Mouse (Mus musculus): ENCODE results near the gene Myom1.

The Myom1 gene

GRCm38 (mm10) chr17:71014911-71015310 lies 12.5 kb downstream of the Myom1 start:
- CTCF ChIA-PET: no interaction called here

DNA sequence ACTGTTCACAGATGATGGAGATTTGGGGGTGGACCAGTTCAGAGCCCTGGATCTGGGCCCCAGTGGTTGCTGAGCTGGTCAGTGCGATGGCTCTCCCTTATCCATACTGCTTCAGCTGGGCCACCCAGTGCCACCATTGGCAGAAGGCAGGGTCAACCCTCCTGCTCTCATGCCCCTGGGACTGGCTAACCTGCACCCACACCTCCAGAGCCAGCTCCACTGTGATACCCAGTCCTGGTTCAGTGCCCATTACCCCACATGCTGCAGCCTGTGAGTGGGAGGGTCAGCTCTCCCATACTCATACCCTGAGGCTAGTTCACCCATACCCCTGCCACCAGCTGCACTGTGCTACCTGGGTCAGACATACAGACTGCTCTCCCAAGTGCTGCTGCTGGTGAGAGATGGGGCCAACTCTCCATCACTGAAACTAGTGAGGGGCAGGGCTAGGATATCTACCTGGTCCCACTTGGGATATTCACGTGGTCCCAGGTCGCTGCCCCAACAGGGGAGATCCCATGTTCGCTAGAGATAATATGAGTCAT lies 15.1 kb downstream of the Myom1 start:
- CTCF ChIA-PET: no interaction called here

DNA sequence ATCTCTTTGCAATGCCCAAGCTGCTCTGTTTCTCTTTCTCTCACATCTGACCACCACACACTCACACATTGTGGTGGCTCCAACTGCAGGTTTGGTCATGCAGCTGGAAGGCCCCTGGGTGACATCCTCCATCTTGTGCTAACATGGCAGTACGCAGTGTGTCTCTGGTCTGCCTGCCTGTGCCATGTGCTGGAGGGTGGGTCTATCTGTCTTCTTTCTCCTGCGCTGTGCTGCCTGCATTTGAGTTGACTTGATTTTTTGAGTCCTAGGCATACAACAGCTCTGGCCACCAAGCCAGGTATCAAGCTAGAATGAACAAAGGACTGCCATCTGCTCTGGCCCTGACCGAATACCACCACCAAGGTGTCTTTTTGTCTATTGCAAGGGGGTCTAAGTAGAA lies 15.7 kb downstream of the Myom1 start:
- CTCF ChIA-PET: no interaction called here

DNA sequence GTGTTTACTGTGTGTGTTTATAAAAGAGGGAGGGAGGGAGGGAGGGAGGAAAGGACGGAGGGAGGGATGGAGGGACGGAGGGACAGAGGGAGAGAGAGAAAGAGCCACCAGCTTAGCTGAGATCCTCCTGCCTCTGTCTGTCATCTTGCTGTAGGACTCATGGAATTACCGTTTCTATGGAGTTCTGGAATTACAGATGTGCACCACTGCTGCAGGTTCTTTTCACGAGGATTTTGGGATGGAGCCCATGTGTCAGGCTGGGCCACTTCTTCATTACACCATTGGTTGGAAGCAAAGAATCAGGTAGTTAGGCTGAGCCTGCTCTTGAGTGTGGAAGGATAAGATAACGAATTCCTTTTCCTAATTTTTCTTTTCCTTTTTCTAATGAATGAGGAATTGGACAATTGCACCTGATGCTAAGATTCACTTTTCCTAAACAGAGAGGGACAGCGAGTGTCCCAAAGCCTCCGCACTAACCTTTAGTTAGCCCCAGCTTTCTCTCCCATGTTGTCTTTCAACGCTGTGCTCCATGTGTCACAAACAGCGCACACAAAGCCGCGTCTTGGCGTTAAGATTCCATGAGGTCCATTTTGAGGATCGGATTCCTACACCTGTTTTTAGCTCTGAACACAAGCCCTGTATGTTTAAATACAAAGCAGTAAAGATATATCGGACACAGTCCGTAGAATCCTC lies 16.3 kb downstream of the Myom1 start:
- CTCF ChIA-PET: no interaction called here

DNA sequence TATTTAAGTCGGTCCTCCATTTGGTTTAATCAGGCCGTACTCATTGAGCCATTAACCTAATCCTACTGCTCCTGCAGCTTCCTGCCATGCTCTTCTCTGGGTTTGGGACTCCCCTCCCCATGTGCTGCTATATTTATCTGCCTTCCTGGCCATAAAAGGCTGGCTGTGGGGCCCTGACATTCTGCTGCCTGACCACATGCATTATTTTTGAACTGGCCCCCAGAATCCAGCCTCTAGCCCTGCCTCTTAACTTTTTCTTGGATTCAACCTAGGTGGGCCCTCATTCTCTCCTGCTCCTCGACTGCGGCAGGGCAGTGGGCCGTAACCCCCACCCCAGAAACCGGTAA lies 16.8 kb downstream of the Myom1 start:
- CTCF ChIA-PET: no interaction called here

DNA sequence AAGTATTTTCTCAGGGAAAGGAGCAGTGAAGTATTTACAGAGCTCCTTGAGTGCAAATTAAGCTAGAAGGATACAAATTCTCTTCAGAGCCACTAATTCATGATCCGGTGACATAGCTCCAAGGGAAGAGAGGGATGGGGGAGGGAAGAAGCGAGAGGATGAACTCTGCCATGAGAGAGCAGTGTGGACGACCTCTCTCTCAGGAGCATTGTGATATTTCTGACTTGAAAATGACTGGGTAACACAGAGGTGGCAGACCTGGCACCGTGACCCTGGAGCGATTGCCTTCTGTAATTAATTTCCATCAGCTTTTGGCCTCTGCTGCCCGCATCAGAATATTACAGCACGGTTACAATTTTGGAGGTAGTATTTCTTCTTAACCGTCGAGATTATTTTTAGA lies 17.4 kb downstream of the Myom1 start:
- CTCF ChIA-PET: no interaction called here

DNA sequence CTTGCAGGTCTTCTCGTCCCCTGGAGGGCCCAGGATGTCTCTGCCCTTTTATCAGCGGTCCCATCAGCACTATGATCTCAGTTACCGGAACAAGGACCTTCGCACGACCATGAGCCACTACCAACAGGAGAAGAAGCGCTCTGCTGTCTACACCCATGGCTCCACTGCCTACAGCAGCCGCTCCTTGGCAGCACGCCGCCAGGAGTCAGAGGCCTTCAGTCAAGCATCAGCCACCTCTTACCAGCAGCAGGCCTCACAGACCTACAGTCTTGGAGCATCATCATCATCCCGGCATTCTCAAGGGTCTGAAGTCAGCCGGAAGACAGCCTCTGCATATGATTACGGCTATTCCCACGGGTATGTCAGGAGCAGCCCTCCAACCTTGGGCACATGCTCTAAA lies 20.4 kb downstream of the Myom1 start:
- CTCF ChIA-PET: no interaction called here

GRCm38 (mm10) chr17:71024071-71024470 lies 21.6 kb downstream of the Myom1 start:
- CTCF ChIA-PET: no interaction called here

GRCm38 (mm10) chr17:71025922-71026321 lies 23.5 kb downstream of the Myom1 start:
- CTCF ChIA-PET: no interaction called here

- CTCF ChIA-PET: no interaction called here
Measured at GRCm38 (mm10) chr17:71027186-71027585, 24.8 kb downstream of the Myom1 start.

DNA sequence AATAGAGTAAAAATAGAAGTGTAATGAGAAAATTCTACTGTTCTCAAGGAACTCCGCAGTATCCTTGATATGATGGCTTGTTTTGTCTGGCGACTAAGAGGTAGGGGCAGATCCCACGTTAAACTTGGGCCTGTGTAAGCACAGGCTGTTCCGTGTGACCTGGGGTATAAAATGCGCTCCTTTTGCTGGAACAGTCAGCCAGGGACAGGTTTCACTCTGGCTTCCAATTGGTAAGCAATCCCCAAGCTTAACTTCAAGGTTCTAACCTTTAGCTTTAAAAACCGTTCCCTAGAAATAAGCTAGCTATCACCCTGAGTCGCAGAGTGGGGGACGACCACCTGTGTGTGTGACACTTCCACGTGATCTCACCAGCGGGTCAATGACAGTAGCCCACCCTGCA lies 30.3 kb downstream of the Myom1 start:
- CTCF ChIA-PET: no interaction called here

DNA sequence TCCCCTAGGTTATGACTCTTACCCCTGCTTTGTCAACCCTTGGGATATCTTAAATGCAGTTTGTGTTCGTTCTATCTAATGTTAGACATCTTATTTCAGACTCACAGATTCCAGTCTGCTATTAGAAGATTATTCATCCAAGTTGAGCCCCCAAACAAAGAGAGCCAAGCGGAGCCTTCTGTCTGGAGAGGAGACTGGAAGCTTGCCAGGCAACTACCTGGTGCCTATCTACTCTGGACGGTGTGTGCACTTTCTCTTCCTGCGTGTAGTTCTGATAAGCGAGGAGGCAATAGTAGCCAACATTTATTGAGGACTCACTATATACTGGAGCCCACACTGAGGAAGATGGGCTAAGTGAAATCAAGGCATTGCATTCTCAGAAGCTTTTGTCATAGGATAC lies 32.0 kb downstream of the Myom1 start:
- CTCF ChIA-PET: interaction anchor here (0.7 kb wide), 1 partner anchor 230 kb away, joined by 8 read pairs; no protein-coding TSS in a partner anchor

GRCm38 (mm10) chr17:71037188-71037587 lies 34.8 kb downstream of the Myom1 start:
- CTCF ChIA-PET: no interaction called here

DNA sequence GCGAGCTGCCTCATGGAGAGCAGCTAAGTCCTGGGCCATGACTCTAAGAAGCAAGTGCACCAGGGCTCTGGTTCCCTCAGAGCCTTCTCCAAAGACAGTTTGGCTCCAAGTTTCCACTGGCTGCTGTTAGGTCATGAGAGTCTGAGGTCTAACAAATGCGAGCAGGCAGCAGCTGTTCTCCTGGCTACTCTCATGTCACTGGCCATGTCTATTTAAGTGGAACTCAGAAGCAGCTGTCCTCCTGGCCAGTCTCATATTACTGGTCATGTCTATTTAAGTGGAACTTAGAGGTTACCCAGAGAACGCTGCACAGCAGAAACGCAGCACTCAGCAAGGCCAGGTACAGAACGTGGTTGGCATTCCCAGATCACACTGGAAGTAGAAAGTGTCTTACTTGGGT lies 36.4 kb downstream of the Myom1 start:
- CTCF ChIA-PET: no interaction called here

GRCm38 (mm10) chr17:71039851-71040581 lies 37.6 kb downstream of the Myom1 start:
- CTCF ChIA-PET: interaction anchor here (0.6 kb wide), 1 partner anchor 61 kb away, joined by 13 read pairs; no protein-coding TSS in a partner anchor

DNA sequence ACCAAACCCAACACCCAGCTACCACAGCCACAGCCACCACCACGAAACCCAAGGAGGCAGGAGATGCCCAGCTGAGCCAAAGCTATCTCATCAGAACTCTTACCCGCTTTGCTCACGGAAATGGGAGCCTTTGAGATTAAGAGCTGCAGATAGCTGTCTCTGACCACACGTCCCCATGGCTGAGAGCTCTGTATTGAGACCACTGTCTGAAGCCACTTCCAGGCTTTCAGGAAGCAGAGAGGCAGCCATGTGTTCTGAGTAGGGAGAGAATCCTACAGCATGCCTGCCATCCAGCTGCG lies 38.1 kb downstream of the Myom1 start:
- CTCF ChIA-PET: interaction anchor here (0.6 kb wide), 2 partner anchors 60 to 1184 kb away, joined by 3 to 13 read pairs; no protein-coding TSS in a partner anchor

- CTCF ChIA-PET: no interaction called here
Measured at GRCm38 (mm10) chr17:71042645-71043044, 40.2 kb downstream of the Myom1 start.

DNA sequence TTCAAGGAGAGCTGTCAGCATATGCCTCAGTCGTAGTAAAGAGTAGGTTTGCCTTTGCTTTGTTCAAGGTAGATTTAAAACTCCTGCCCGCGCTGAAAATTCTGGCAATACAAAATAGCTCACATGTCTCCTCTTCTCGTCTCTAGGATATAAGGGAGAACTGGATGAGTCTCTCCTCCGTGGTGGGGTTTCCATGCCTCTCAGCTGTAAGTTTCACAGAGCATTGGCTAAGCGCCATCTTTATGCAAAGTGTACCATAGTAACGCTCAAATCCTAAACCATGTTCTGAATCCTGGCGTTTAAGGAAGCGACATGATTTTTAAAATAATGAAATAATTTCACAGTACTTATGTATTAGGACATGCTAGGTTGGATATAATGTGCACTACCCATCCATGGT lies 43.2 kb downstream of the Myom1 start:
- CTCF ChIA-PET: no interaction called here

GRCm38 (mm10) chr17:71046856-71047255 lies 44.4 kb downstream of the Myom1 start:
- CTCF ChIA-PET: no interaction called here

- CTCF ChIA-PET: no interaction called here
Measured at GRCm38 (mm10) chr17:71049292-71049691, 46.9 kb downstream of the Myom1 start.

DNA sequence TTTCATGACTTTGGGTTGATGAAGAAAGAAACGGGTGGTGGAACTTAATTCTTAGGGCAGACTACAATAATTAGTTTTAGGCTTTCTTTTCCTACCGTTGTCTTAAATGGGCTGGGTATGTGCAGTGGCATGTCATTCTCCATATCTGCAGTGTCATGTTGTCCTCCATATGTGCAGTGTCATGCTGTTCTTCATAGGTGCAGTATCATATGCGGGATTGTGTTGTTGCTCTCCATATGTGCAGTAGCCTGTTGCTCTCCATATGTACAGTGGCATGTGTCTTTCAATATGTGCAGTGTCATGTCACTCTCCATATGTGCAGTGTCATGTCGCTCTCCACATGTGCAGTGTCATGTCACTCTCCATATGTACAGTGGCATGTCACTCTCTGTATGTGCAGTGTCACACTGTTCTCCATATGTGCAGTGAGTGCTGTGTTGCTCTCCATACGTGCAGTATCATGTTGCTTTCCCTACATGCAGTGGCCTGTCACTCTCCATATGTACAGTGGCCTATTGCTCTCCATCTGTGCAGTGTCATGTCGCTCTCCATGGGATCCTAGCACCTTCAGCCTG lies 50.8 kb downstream of the Myom1 start:
- CTCF ChIA-PET: no interaction called here

DNA sequence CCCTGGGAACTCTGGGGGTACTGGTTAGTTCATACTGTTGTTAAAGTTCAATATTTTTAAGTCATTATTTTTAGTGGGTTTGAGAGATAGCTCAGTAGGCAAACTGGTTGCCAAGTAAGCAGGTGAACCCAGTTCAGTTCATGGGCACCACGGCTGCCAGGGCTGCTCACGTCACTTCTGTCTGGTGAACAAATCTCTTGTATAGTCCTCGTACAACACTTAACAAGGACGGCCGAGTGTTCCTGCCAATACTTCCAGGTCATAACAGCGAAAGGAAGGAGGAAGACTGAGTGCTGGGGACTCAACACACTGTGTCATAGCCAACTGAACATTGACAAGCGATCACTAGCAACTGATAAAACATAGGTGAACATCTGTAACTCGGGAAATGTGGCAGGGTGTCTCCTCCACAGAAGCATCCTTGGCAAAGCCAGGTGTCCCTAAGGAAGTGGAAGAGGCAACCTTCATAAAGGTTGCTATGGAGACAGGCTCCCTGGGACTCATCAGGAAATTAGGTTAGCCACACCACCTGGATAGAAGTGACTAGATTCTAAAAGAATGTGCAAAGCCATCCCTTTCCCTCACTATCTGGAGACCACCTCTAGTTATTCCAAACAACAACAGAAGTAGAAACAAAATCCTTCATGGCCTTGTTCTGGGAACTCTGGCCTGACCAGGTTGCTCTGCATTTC lies 52.9 kb downstream of the Myom1 start:
- CTCF ChIA-PET: no interaction called here

DNA sequence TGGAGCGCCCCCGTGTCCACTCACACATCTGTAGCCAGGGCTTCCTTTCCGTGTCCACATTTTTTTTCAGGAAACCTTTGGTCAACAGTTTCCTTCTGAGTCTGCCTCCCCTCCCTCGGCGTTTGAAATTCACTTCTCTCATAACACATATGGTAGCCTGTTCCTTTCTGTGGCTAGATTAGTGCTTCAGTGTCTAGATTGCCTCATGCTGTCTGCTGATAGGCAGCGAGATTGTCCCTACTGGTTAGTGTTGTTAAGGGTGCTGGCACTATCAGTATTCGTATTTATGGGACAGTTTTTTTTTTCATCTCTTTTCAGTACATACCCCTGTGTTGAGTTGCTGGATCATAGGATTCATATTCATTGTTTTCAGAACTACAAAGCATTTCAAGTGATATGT lies 54.0 kb downstream of the Myom1 start:
- CTCF ChIA-PET: no interaction called here

Measured in spleen, embryonic (tissue).